Mouse (Mus musculus): ENCODE data around the gene Oprm1. TPM values are rescaled to one million over a fixed set of nuclear protein-coding genes. Genes with fewer than 3 reads are reported as not detected.

Gene Oprm1
- polyA plus RNA-seq, 1 experiment from 2014 or later = 0.62 TPM

DNA sequence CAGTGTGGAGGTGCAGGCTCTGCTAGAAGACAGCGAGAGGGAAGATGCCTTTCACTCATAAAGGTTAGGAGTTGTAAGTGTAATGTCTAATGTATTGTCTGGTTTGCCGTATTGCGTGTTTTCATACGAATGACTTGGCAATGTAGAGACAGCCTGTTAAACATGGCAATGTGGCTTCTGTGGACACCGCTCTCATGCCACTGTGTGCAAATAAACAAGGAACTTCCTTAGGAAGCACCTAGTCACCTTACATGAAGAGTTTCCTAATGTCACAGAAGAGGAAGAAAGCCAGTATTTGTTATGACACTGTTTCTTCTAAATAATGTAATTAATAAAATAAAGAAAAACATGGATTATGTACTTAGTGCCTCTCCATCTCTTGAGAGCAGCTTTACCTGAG lies 278.9 kb downstream of the Oprm1 start:
- Histone ChIP-seq H3K4me3 (ENCODE audit: low read depth, low read length) (no peak overlapping the region), H3K27ac (ENCODE audit: low read depth, low read length) (no peak overlapping the region), H3K27me3 (replicated peaks; ENCODE audit: control insufficient read depth, insufficient read depth, low read length) (no peaks in the 10 kb centered on the region), H3K9ac (ENCODE audit: low read length) (no peak overlapping the region), H3K4me1 (ENCODE audit: control insufficient read depth, insufficient read depth, low read length) (no peaks in the 10 kb centered on the region), H3K4me2 (ENCODE audit: low read length) (no peak overlapping the region), H3K9me3 (replicated peaks; ENCODE audit: control insufficient read depth, low read length) (no peaks in the 10 kb centered on the region), H3K36me3 (ENCODE audit: control insufficient read depth, insufficient read depth, low read length) (no peaks in the 10 kb centered on the region)
- DNase-seq (ENCODE audit: low spot score) = no peak
- 90% methylated on average over 5 of the region's 5 CpGs for WGBS
- no peak for ATAC-seq

DNA sequence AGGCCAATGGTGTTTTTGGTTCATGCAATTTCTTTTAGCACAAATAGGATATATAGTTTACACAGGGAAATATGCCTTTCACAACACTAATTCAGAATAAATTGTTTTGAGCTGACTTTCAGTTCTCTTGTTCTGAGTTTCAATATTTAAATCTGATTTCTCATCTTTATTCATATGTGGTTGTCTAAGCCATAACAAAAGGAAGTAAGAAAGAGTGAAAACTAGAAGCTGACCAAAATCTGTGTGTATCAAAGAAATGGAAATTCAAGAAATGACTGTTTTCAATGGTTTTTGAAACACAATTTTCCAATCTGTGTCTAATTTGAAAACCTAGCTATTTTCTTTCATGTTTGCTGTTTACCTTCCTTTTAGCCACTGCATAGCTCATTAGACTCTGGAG lies 282.7 kb downstream of the Oprm1 start:
- ATAC-seq = no peak
- Histone ChIP-seq H3K27me3 (replicated peaks; ENCODE audit: control insufficient read depth, insufficient read depth, low read length) (no peaks in the 10 kb centered on the region), H3K4me3 (ENCODE audit: low read depth, low read length) (no peak overlapping the region), H3K9me3 (replicated peaks; ENCODE audit: control insufficient read depth, low read length) (no peaks in the 10 kb centered on the region), H3K36me3 (ENCODE audit: control insufficient read depth, insufficient read depth, low read length) (no peaks in the 10 kb centered on the region), H3K4me1 (ENCODE audit: control insufficient read depth, insufficient read depth, low read length) (no peaks in the 10 kb centered on the region), H3K4me2 (ENCODE audit: low read length) (no peak overlapping the region), H3K9ac (ENCODE audit: low read length) (no peak overlapping the region), H3K27ac (ENCODE audit: low read depth, low read length) (no peak overlapping the region)
- DNase-seq (ENCODE audit: low spot score) = no peak

DNA sequence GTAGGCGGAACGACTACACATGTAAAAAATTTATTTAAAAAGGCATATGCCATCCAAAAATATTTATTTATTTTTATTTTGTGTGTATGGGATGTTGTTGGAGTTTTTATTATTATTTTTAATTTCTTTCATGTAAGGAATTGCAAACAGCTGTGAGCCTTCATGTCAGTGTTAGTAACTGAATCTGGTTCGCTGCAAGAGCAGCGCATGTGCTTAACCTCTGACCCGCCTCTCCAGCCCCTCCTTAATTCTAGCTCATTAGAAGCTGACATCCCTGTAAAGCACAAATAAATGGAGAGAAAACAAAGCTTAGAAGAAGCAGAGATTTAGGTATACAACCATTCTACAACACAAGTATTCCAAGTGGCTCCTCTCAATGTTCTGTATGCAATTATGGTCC lies 285.6 kb downstream of the Oprm1 start:
- ATAC-seq (no peak), DNase-seq (ENCODE audit: low spot score) (no peak)
- Histone ChIP-seq H3K9me3 (replicated peaks; ENCODE audit: control insufficient read depth, low read length) (no peaks in the 10 kb centered on the region), H3K4me3 (ENCODE audit: low read depth, low read length) (no peak overlapping the region), H3K27me3 (replicated peaks; ENCODE audit: control insufficient read depth, insufficient read depth, low read length) (no peaks in the 10 kb centered on the region), H3K4me1 (ENCODE audit: control insufficient read depth, insufficient read depth, low read length) (no peaks in the 10 kb centered on the region), H3K36me3 (ENCODE audit: control insufficient read depth, insufficient read depth, low read length) (no peaks in the 10 kb centered on the region), H3K9ac (ENCODE audit: low read length) (no peak overlapping the region), H3K27ac (ENCODE audit: low read depth, low read length) (no peak overlapping the region), H3K4me2 (ENCODE audit: low read length) (no peak overlapping the region)
- WGBS = 79% methylated on average over 5 of the region's 5 CpGs

DNA sequence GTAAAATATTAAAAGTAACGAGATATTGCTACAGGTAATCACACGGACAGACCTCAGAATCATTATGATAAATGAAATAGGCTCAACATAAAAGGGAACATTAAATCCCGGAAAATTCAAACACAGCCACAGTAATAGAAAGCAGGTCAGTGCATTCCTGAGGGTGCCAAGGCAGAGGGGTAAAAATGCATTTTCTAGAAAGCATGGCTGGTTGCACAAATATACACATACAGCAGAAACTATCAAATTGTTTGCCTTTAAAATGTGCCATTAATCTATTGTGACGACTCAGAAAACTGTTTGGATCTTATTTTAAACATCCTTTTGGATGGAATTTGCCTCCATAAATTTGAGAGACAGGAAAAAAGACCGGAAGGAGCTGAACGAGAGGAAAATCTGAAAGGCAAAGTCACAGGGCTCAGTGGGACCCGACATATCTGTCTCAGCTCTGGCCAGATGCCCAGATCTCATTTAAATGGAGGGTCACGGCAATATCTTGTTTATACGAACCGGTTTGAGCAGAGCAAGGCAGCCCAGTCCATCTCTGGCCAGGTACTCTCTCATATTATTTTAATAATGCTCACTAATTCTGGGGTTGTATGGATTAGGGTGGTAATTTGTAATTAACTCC lies 289.1 kb downstream of the Oprm1 start:
- Histone ChIP-seq H3K4me1 (ENCODE audit: control insufficient read depth, insufficient read depth, low read length) (no peaks in the 10 kb centered on the region), H3K4me3 (ENCODE audit: low read depth, low read length) (no peak overlapping the region), H3K9me3 (replicated peaks; ENCODE audit: control insufficient read depth, low read length) (no peaks in the 10 kb centered on the region), H3K4me2 (ENCODE audit: low read length) (no peak overlapping the region), H3K27me3 (replicated peaks; ENCODE audit: control insufficient read depth, insufficient read depth, low read length) (no peaks in the 10 kb centered on the region), H3K27ac (ENCODE audit: low read depth, low read length) (no peak overlapping the region), H3K36me3 (ENCODE audit: control insufficient read depth, insufficient read depth, low read length) (no peaks in the 10 kb centered on the region), H3K9ac (ENCODE audit: low read length) (no peak overlapping the region)
- DNase-seq (ENCODE audit: low spot score) (peak; percentile 36), ATAC-seq (0 out of 2 replicates have a peak, but pooled peaks have one; percentile 29)
- WGBS = 41% methylated on average over 10 of the region's 10 CpGs

DNA sequence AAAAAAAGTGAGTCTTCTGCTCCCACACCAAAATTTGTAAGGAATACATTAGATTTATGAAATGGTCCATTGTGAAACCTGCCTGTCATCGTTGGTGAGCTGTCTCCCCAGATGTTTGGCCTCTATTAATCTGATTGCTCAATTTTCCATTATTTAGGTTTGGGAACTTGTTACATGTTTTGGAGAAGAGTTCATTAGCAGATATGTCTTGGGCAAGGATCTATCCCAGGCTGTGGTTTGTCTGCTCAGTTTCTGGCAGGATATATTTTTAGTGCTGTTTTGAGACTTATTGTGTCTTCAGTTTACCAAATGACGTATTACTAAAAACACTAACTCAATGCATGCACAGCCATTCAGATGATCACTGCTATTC lies 289.6 kb downstream of the Oprm1 start:
- DNase-seq (ENCODE audit: low spot score) (no peak), ATAC-seq (no peak)
- Histone ChIP-seq H3K27me3 (replicated peaks; ENCODE audit: control insufficient read depth, insufficient read depth, low read length) (no peaks in the 10 kb centered on the region), H3K4me3 (ENCODE audit: low read depth, low read length) (no peak overlapping the region), H3K36me3 (ENCODE audit: control insufficient read depth, insufficient read depth, low read length) (no peaks in the 10 kb centered on the region), H3K4me1 (ENCODE audit: control insufficient read depth, insufficient read depth, low read length) (no peaks in the 10 kb centered on the region), H3K27ac (ENCODE audit: low read depth, low read length) (no peak overlapping the region), H3K9ac (ENCODE audit: low read length) (no peak overlapping the region), H3K4me2 (ENCODE audit: low read length) (no peak overlapping the region), H3K9me3 (replicated peaks; ENCODE audit: control insufficient read depth, low read length) (no peaks in the 10 kb centered on the region)
- WGBS = 84% methylated on average over 2 of the region's 2 CpGs

DNA sequence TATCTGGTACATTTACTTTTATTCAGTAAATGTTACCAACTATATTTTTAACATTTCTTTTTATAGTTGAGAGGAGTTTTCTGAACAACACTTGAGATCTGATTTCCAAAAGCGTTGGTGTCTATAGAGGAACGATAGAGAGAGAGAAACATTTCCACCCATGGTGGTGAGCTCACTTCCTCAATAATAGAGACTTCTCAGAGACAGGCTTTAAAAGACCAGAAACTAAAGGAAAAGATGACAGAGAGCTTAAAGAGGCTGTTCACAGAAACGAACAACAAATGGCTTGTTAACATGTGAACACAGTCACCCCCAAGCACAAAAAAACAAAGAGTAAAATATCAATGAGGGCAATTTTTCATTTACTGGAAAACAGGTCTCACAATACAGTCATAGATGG lies 291.6 kb downstream of the Oprm1 start:
- Histone ChIP-seq H3K9me3 (replicated peaks; ENCODE audit: control insufficient read depth, low read length) (no peaks in the 10 kb centered on the region), H3K27me3 (replicated peaks; ENCODE audit: control insufficient read depth, insufficient read depth, low read length) (no peaks in the 10 kb centered on the region), H3K27ac (ENCODE audit: low read depth, low read length) (no peak overlapping the region), H3K4me3 (ENCODE audit: low read depth, low read length) (no peak overlapping the region), H3K9ac (ENCODE audit: low read length) (no peak overlapping the region), H3K36me3 (ENCODE audit: control insufficient read depth, insufficient read depth, low read length) (no peaks in the 10 kb centered on the region), H3K4me2 (ENCODE audit: low read length) (no peak overlapping the region), H3K4me1 (ENCODE audit: control insufficient read depth, insufficient read depth, low read length) (no peaks in the 10 kb centered on the region)
- DNase-seq (ENCODE audit: low spot score) = no peak
- WGBS = 60% methylated on average over 3 of the region's 3 CpGs
- ATAC-seq = no peak

DNA sequence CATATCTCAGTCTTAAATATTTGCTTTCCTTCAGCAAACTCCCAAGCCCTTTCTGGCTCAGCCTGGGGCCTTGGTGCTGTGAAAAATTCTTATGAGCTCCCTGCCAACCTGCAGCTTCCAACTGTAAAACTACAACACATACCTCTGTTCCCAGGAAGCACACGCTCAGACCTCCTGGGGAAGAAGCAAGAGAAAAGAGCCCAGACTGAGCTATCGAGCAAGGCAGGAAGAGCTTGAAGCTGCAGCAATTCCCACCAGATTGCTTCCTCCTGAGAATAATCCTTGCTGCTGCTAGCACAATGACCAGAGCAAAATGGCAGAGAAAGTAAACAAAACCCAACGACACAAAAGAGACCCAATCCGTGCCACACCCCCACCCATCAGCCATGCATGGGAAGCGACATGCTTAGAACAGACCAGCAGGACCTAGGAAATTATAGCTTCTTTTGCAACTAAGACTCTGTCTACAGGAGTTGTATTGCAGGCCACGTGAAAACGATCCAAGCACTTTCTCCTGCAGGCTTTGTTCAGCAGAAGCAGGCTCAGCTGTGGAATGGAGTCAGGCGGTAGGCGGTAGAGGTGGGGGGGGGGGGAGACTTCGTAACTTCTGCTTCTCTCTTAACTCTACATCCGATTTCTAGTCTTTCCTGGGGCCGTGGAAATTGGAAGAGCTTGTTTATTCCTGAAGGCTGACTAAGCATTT lies 294.2 kb downstream of the Oprm1 start, which contains the start of gene Ipcef1:
Gene Ipcef1 (minus strand): TSS at position 164 of the 703 bp plus-strand sequence.
- Histone ChIP-seq H3K9ac (ENCODE audit: low read length) (no peak within 1 kb of the TSS), H3K4me3 (ENCODE audit: low read depth, low read length) (no peak within 1 kb of the TSS), H3K27me3 (replicated peaks; ENCODE audit: control insufficient read depth, insufficient read depth, low read length) (no peaks in the 10 kb centered on the region), H3K9me3 (replicated peaks; ENCODE audit: control insufficient read depth, low read length) (no peaks in the 10 kb centered on the region), H3K36me3 (ENCODE audit: control insufficient read depth, insufficient read depth, low read length) (no peaks in the 10 kb centered on the region), H3K27ac (ENCODE audit: low read depth, low read length) (no peak within 1 kb of the TSS), H3K4me2 (ENCODE audit: low read length) (peak within 1 kb of the TSS; percentile 16; the same call in 1 of the 2 replicates), H3K4me1 (ENCODE audit: control insufficient read depth, insufficient read depth, low read length) (no peaks in the 10 kb centered on the region)
- 7% methylated on average over 12 of the region's 12 CpGs for WGBS
- no peak for DNase-seq (ENCODE audit: low spot score)
- peak; percentile 46 for ATAC-seq

DNA sequence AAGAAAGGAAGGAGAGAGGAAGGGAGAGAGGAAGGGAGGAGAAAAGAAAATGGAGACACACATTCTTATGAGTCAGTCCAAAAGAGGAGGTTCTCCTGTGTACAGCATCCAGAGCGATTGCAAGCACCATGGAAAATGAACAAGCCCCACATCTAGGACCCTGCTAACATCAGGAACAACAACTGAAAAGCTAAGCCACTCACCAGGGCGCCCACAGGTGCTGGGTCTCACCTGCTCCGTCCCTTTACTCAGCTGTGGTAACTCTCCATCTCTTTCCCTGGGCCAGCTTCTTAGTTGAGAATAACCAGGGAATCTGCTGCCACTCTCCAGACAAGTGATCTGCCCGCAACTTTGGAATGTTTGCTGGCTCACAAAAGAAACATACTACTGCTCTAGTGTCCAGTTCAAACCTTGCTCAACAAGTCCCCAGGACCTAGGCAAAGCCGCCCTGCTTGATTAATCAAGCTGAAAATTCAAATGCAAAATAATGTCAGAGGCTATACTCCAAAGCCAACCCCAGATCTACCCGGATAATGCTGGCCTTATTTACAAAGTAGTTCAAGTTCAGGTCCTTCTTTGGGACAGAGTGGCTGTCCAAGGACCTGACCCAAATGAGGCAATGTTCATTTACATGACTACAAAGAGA lies 296.4 kb downstream of the Oprm1 start:
- H3K9ac ChIP-seq (ENCODE audit: low read length) = no peak overlapping the region
- no peaks in the 10 kb centered on the region for H3K36me3 ChIP-seq (ENCODE audit: control insufficient read depth, insufficient read depth, low read length)
- H3K4me3 ChIP-seq (ENCODE audit: low read depth, low read length) = no peak overlapping the region
- ATAC-seq (no peak), DNase-seq (ENCODE audit: low spot score) (no peak)
- H3K4me1 ChIP-seq (ENCODE audit: control insufficient read depth, insufficient read depth, low read length) = no peaks in the 10 kb centered on the region
- H3K9me3 ChIP-seq (replicated peaks; ENCODE audit: control insufficient read depth, low read length) = no peaks in the 10 kb centered on the region
- 77% methylated on average over 6 of the region's 6 CpGs for WGBS
- H3K27me3 ChIP-seq (replicated peaks; ENCODE audit: control insufficient read depth, insufficient read depth, low read length) = no peaks in the 10 kb centered on the region
- H3K4me2 ChIP-seq (ENCODE audit: low read length) = no peak overlapping the region
- no peak overlapping the region for H3K27ac ChIP-seq (ENCODE audit: low read depth, low read length)

DNA sequence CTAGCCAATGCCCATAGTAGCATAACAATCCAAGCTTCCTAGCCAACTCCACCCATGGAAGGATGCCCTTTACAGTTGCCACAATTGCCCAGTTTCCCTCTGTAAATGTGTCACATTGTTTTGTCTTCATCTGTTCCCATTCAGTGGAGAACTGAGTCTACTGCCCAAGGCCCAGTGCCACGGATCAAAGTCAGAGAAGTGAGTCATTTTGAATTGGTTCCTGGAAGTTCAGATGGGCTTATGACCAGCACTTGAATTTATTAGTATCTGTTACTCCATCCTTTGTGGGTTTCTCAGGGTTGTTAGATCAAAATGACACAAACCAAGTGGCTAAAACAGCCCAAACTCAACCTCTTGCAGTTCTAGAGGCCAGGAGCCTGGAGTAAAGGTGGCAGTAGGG lies 299.2 kb downstream of the Oprm1 start:
- Histone ChIP-seq H3K9ac (ENCODE audit: low read length) (no peak overlapping the region), H3K27ac (ENCODE audit: low read depth, low read length) (no peak overlapping the region), H3K9me3 (replicated peaks; ENCODE audit: control insufficient read depth, low read length) (no peaks in the 10 kb centered on the region), H3K27me3 (replicated peaks; ENCODE audit: control insufficient read depth, insufficient read depth, low read length) (no peaks in the 10 kb centered on the region), H3K36me3 (ENCODE audit: control insufficient read depth, insufficient read depth, low read length) (no peaks in the 10 kb centered on the region), H3K4me3 (ENCODE audit: low read depth, low read length) (no peak overlapping the region), H3K4me1 (ENCODE audit: control insufficient read depth, insufficient read depth, low read length) (no peaks in the 10 kb centered on the region), H3K4me2 (ENCODE audit: low read length) (no peak overlapping the region)
- no peak for DNase-seq (ENCODE audit: low spot score)
- WGBS = 76% methylated on average over 1 of the region's 1 CpGs
- ATAC-seq = no peak
